Mouse (Mus musculus) hindbrain, embryonic 11.5 days (tissue): ENCODE results near the gene Olfr319. TPM values are rescaled to one million over a fixed set of nuclear protein-coding genes. Genes with fewer than 3 reads are reported as not detected.
"Not testable (repeated sequence)": the region's sequence is repeated elsewhere in the genome, so short reads cannot be mapped to it uniquely, and the experiment has no call there.

Experiments
- ATAC-seq: fragments of 200-750 bp; cut with Nextera tagmentation; 2 replicates; pipeline ENCODE4 v1.8.0; 2017; ENCODE audit warnings: mild to moderate bottlenecking, moderate TSS enrichment, moderate library complexity; ENCODE audit not compliant: low FRiP score
- DNase-seq: peaks from one replicate; pipeline ENCODE4 v3.0.0-alpha.2; 2015; ENCODE audit warnings: low spot score
- H3K27ac ChIP-seq: fragments of 300-500 bp; sonication (generic); 2 replicates; pipeline ENCODE4 v1.5.1; 2014; ENCODE audit warnings: mild to moderate bottlenecking, low read depth, low read length
- H3K27me3 ChIP-seq: fragments of 300-500 bp; sonication (generic); 2 replicates; pipeline ENCODE4 v1.6.1; 2014; ENCODE audit warnings: mild to moderate bottlenecking, low read length, moderate library complexity, mixed read lengths; ENCODE audit not compliant: control insufficient read depth, insufficient read depth
- H3K36me3 ChIP-seq: fragments of 300-500 bp; sonication (generic); 2 replicates; pipeline ENCODE4 v1.6.1; 2014; ENCODE audit warnings: mild to moderate bottlenecking, low read length, moderate library complexity, mixed read lengths; ENCODE audit not compliant: control insufficient read depth, insufficient read depth
- H3K4me1 ChIP-seq: fragments of 300-500 bp; sonication (generic); replicated peaks from 2 replicates; pipeline ENCODE4 v1.6.1; 2014; ENCODE audit warnings: low read length, mixed read lengths; ENCODE audit not compliant: control insufficient read depth, insufficient read depth
- H3K4me2 ChIP-seq: fragments of 300-500 bp; sonication (generic); replicated peaks from 2 replicates; pipeline ENCODE4 v1.6.1; 2014; ENCODE audit warnings: mild to moderate bottlenecking, low read depth, low read length
- H3K4me3 ChIP-seq: fragments of 300-500 bp; sonication (generic); 2 replicates; pipeline ENCODE4 v1.5.1; 2014; ENCODE audit warnings: low read depth, low read length
- H3K9ac ChIP-seq: fragments of 300-500 bp; sonication (generic); 2 replicates; pipeline ENCODE4 v1.6.1; 2014; ENCODE audit warnings: low read depth, low read length
- H3K9me3 ChIP-seq: fragments of 300-500 bp; sonication (generic); 2 replicates; pipeline ENCODE4 v1.6.1; 2016; ENCODE audit warnings: low read length; ENCODE audit not compliant: control insufficient read depth
- WGBS: fragments of 180-500 bp; shearing (Covaris S2); extraction: QIAGEN DNeasy Blood & Tissue Kit; methylation state at CpG from one replicate; pipeline ENCODE4 v1.1.7; 2014; 5-methylcytosine and 5-hydroxymethylcytosine counted together
- polyA plus RNA-seq: library from polyadenylated mRNA; unstranded; fragments of >200 nt; fragmentation: Nextera tagmentation; extraction: Ambion mirVana; gene quantifications from 2 replicates; pipeline ENCODE4 v1.2.1, GENCODE M21; 2014

The Olfr319 gene
- polyA plus RNA-seq, 1 experiment from 2014 or later: not detected

- no peaks in the 10 kb centered on the region for H3K4me1 ChIP-seq
- H3K36me3 ChIP-seq: no peaks in the 10 kb centered on the region
- no peaks in the 10 kb centered on the region for H3K27me3 ChIP-seq
- no peak within 1 kb of the TSS for H3K4me3 ChIP-seq
- DNase-seq (no peak), ATAC-seq (no peak)
- H3K9ac ChIP-seq: no peak within 1 kb of the TSS
- no peaks in the 10 kb centered on the region for H3K9me3 ChIP-seq
- no peak within 1 kb of the TSS for H3K27ac ChIP-seq
- no peak within 1 kb of the TSS for H3K4me2 ChIP-seq
Observed at GRCm38 (mm10) chr11:58723914-58724313, 25.0 kb downstream of the Olfr319 start, which contains the start of gene Olfr318. Gene Olfr318 (minus strand): TSS chr11:58724014.

GRCm38 (mm10) chr11:58727896-58728650 lies 29.1 kb downstream of the Olfr319 start:
- not testable (repeated sequence) for H3K36me3 ChIP-seq, H3K4me2 ChIP-seq, H3K4me1 ChIP-seq, H3K27me3 ChIP-seq, H3K4me3 ChIP-seq, DNase-seq, ATAC-seq, H3K9me3 ChIP-seq, H3K27ac ChIP-seq, H3K9ac ChIP-seq
- 73% methylated on average over 6 of the region's 6 CpGs for WGBS

DNA sequence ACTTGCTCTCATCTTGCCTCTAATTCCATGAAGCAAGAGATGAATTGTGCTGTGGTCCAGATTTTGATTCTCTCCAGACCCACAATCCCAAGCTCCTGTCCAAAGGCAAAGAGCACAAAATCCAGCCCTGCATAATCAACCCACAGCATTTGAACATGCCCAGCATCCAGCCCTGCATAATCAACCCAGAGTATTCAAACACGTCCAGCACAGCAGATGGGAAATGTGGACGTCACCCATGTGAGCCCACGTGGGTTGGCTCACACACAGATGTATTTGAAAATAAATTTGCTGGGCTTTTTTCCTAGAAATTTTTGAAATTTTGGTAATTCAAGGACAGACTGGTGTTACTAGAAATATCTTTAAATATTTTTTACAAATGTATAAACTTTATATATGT lies 34.4 kb downstream of the Olfr319 start:
- no peaks in the 10 kb centered on the region for H3K36me3 ChIP-seq
- no peak for ATAC-seq
- WGBS: 63% methylated on average over 3 of the region's 3 CpGs
- no peak overlapping the region for H3K27ac ChIP-seq
- H3K27me3 ChIP-seq: no peaks in the 10 kb centered on the region
- H3K4me2 ChIP-seq: no peak overlapping the region
- H3K9ac ChIP-seq: no peak overlapping the region
- H3K9me3 ChIP-seq: no peaks in the 10 kb centered on the region
- no peak overlapping the region for H3K4me3 ChIP-seq
- DNase-seq: no peak
- no peaks in the 10 kb centered on the region for H3K4me1 ChIP-seq

DNA sequence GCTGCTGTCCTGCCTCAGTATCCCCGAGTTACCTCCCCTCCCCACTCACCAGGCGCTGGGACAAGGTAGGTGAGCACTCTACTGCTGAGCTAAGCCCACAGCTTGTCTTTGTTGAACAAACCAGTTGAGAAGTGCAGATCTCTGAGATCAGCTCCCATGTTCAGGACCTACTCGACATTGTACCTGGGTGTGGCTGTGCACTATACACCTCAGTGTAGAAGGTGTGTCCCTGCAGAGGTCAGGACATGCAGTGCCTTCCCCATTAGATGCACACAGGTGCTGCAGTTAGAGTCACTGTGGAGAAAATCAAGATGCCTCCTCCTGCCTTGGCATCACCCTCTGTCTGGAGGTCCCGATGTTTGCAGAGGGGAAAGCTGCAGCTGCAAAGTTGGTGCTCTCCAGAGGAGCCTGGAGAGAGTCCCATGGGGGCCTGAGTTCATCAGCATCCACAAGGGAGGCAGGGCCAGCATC lies 39.9 kb downstream of the Olfr319 start, which contains the start of gene Olfr317:
Gene Olfr317 (minus strand): TSS at position 421 of the 471 bp plus-strand sequence.
- Histone ChIP-seq H3K4me1 (no peaks in the 10 kb centered on the region), H3K9me3 (no peaks in the 10 kb centered on the region), H3K27ac (no peak within 1 kb of the TSS), H3K4me2 (no peak within 1 kb of the TSS), H3K4me3 (no peak within 1 kb of the TSS), H3K36me3 (no peaks in the 10 kb centered on the region), H3K9ac (no peak within 1 kb of the TSS), H3K27me3 (no peaks in the 10 kb centered on the region)
- WGBS: 73% methylated on average over 4 of the region's 4 CpGs
- no peak for DNase-seq
- ATAC-seq: no peak

GRCm38 (mm10) chr11:58751096-58751495 lies 52.1 kb downstream of the Olfr319 start:
- not testable (repeated sequence) for H3K27ac ChIP-seq, ATAC-seq, DNase-seq, H3K36me3 ChIP-seq, H3K9ac ChIP-seq, H3K4me2 ChIP-seq, H3K9me3 ChIP-seq, H3K27me3 ChIP-seq, H3K4me1 ChIP-seq, H3K4me3 ChIP-seq
- 91% methylated on average over 18 of the region's 18 CpGs for WGBS

GRCm38 (mm10) chr11:58752434-58752833 lies 53.5 kb downstream of the Olfr319 start, which contains the start of gene Olfr316:
Gene Olfr316 (plus strand): TSS chr11:58752734.
- Histone ChIP-seq H3K4me3 (no peak within 1 kb of the TSS), H3K4me1 (no peaks in the 10 kb centered on the region), H3K4me2 (no peak within 1 kb of the TSS), H3K9me3 (no peaks in the 10 kb centered on the region), H3K27me3 (no peaks in the 10 kb centered on the region), H3K9ac (no peak within 1 kb of the TSS), H3K36me3 (no peaks in the 10 kb centered on the region), H3K27ac (no peak within 1 kb of the TSS)
- ATAC-seq: no peak
- 92% methylated on average over 2 of the region's 2 CpGs for WGBS
- no peak for DNase-seq

Other genes starting within 250 kb of the Olfr319 start
- gene Lypd9, start 246.2 kb upstream of the Olfr319 start, polyA plus RNA-seq: not detected in 2 replicates
- gene Olfr30, start 236.9 kb upstream of the Olfr319 start, polyA plus RNA-seq: not detected in 2 replicates
- gene Olfr332, start 206.6 kb upstream of the Olfr319 start, polyA plus RNA-seq: not detected in 2 replicates
- gene Olfr331, start 196.6 kb upstream of the Olfr319 start, polyA plus RNA-seq: not detected in 2 replicates
- gene Olfr330, start 164.3 kb upstream of the Olfr319 start, polyA plus RNA-seq: not detected in 2 replicates
- gene Olfr329-ps, start 152.7 kb upstream of the Olfr319 start, polyA plus RNA-seq: not detected in 2 replicates
- gene Olfr328, start 143.5 kb upstream of the Olfr319 start, polyA plus RNA-seq: 0.09 TPM in 1 of 2 replicates, not detected in the other
- not detected in 2 replicates for gene Olfr224, start 128.6 kb upstream of the Olfr319 start, polyA plus RNA-seq
- not detected in 2 replicates for gene Olfr325, start 121.4 kb upstream of the Olfr319 start, polyA plus RNA-seq
- gene Olfr324, start 104.0 kb upstream of the Olfr319 start, polyA plus RNA-seq: not detected in 2 replicates
- not detected in 2 replicates for gene 2210407C18Rik, start 83.1 kb upstream of the Olfr319 start, polyA plus RNA-seq
- not detected in 2 replicates for gene Olfr323, start 68.7 kb upstream of the Olfr319 start, polyA plus RNA-seq
- 0.27 and 0.62 TPM in 2 replicates for gene Trim58, start 58.7 kb upstream of the Olfr319 start, polyA plus RNA-seq
- gene Olfr322, start 40.4 kb upstream of the Olfr319 start, polyA plus RNA-seq: not detected in 2 replicates
- gene Olfr320, start 18.1 kb upstream of the Olfr319 start, polyA plus RNA-seq: not detected in 2 replicates
- gene Olfr318, start 24.9 kb downstream of the Olfr319 start, polyA plus RNA-seq: not detected in 2 replicates
- not detected in 2 replicates for gene Olfr317, start 40.0 kb downstream of the Olfr319 start, polyA plus RNA-seq
- not detected in 2 replicates for gene Olfr316, start 53.6 kb downstream of the Olfr319 start, polyA plus RNA-seq
- not detected in 2 replicates for gene Olfr315, start 74.0 kb downstream of the Olfr319 start, polyA plus RNA-seq
- not detected in 2 replicates for gene Olfr314, start 83.8 kb downstream of the Olfr319 start, polyA plus RNA-seq
- 8.2 and 10.1 TPM in 2 replicates for gene Fam183b, start 102.8 kb downstream of the Olfr319 start, polyA plus RNA-seq
- gene Olfr313, start 115.8 kb downstream of the Olfr319 start, polyA plus RNA-seq: not detected in 2 replicates
- gene Olfr312, start 130.1 kb downstream of the Olfr319 start, polyA plus RNA-seq: 0.05 TPM in 1 of 2 replicates, not detected in the other
- not detected in 2 replicates for gene Olfr311, start 140.1 kb downstream of the Olfr319 start, polyA plus RNA-seq
- 16.1 and 16.6 TPM in 2 replicates for gene Gm12258, start 148.0 kb downstream of the Olfr319 start, polyA plus RNA-seq
- gene 2810021J22Rik, start 168.1 kb downstream of the Olfr319 start, polyA plus RNA-seq: 11.4 and 11.9 TPM in 2 replicates
- gene Zfp39, start 205.1 kb downstream of the Olfr319 start, polyA plus RNA-seq: 6.5 and 7.5 TPM in 2 replicates
- gene Btnl10, start 218.7 kb downstream of the Olfr319 start, polyA plus RNA-seq: not detected in 2 replicates
- 395 and 419 TPM in 2 replicates for gene Rnf187, start 239.8 kb downstream of the Olfr319 start, polyA plus RNA-seq
- gene Hist3h2ba, start 249.8 kb downstream of the Olfr319 start, polyA plus RNA-seq: 108 and 114 TPM in 2 replicates